Mouse (Mus musculus): ENCODE measurements at regions not wholly inside any gene's neighbourhood (a gene's known extent, or its start where the extent isn't known, plus 50 kb on each side); places are given as distances from the start of the nearest gene placed in this dataset.

DNA sequence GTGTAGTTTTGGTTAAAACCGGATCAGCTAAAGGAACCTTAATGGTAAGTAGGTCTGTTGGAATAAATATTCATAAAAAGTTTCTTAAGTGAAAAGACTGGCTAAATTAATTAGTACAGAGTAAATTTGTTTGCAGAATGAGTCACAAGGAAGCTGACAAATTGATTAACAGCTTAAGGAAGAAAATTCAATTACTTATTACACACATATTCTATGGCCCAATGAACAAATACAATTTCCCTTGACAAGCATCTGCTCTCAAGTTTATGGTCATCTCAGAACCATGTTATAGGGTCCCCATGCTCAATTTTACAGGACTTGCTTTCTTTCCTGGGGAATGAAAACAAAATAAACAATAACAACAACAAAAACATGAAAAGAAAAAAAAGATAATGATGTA lies 231.4 kb upstream of the Frg1 start:
- no peak for DNase-seq

DNA sequence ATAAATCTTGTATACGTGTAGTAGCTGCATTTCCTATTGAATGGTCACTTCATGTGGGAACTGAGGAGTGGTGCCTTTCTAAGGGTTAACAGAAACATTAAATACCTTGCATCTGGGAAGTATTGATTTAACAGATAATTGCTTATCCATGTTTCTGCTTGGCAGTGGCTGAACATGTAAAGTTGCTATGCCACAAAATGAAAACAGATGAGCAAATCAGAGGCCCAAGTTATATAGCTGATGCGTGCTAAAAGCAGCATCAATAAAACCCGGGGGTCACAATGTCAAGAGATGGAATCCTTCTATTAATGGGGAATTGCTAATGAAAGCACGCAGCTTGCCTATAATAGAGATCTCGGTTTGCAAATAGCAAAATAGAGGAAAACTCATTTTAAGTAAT lies 227.8 kb upstream of the Frg1 start:
- DNase-seq: no peak

DNA sequence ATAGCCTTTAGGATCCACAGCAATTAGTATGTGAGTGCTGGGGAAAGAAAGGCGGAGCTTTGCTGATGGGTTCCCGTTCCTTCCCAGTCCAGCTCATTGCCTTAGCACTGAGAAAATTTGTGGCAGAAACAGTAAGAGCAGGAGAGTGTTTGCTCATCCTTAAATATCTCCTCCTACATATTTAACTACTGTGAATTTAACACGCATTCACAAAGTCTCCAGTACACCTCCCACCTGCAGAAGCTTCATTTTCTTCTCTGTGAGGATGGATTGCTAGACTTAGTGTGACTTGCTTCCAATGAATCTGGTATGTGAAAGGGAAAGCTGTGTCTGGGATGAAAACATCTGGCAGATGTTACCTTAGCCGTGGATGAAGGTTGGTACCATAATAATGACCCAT lies 207.0 kb upstream of the Frg1 start:
- no peak for DNase-seq

DNA sequence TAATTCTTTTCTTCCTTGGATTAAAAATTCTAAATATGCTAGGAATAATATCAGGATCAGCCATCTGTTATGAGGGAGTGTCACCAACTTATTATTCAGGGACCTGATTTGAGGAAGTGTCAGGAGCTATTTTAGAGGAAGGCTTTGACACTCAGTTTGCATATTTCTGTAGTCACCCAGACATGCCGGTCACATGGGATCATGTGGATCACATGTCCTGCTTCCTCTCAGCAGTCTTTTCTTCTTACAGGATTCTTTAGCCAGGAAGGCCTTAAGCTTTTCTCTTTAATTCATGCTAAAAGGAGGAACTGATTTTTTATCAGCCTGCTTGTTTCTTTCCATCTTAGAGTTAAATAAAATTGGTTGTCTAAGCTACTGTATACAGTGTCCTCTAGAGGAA lies 183.4 kb upstream of the Frg1 start:
- DNase-seq: no peak

DNA sequence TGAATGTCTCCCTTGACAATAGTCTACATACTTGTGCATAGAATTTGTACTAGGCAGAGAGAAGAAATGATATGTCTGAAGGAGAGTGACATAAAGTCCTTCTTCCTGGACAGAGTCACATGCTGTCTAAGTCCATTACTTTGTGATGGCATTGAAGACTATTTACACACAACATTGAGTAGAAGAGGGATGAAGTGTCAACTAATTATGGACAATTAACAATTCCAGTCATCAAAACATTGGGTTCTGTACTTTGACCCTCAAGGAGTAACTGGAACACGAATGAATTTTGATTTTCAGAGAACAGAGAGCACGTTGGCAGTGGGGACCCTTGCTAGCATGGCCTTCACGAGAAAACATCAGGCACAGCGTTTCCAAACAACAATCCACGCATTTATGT lies 177.6 kb upstream of the Frg1 start:
- no peak for DNase-seq

DNA sequence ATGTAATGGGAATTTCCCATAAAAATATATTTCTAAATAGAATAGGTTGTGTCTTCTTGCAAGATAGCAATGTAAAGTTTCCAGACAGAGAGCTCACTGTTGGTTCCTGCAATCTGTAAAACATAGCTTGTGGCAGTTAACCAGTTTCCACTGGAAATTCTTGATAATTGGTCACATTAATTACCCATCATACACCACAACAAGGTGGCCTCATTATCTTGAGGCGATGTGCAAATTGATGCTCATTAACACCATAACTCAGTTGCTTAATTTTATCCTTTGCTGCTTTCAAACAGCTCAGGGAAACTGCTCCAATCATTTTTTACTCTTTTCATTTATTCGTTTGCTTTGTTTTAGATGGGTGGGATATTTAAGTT lies 176.8 kb upstream of the Frg1 start:
- no peak for DNase-seq

DNA sequence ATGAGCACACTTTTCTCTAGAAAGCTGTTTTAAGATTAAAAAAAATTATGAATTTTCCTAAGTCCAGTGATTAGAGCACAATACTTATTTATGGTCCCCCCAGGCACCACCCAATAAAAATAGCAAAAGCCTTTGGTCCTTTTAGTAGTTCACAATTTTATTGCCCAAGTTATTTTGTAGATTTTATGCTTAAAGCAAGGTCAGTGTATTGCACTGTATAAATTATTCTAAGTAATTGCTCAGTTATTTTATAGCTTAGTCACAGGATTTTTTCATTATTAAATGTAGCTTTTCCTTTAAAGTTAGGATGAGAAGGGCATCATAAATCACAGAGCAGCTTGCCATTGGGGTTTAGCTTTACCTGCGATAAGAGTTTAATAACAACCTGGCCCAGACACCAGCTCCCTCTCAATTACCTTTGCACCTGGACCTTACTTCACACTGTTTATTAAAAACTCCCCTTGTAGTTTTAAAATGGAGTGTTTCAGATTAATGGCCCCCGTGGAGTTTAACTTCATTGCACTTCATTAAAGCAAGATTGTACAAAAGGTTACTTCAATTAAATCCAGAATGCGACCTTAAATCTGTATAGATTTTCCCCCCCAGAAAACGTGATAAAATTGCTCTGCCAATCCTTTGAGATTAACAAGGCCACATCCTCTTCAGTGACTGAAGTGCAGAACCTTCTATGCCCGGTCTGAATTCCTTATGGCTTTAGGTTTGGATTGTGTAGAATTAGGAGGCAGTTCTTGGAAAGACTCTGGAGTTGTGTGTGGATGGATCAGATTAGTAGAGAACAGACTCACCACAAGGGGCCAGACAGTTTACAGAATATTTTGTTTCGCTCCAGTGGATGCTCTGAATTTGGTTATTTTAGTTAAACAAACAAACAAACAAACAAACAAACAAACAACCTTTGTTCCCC lies 176.1 kb upstream of the Frg1 start:
- no peak for DNase-seq

DNA sequence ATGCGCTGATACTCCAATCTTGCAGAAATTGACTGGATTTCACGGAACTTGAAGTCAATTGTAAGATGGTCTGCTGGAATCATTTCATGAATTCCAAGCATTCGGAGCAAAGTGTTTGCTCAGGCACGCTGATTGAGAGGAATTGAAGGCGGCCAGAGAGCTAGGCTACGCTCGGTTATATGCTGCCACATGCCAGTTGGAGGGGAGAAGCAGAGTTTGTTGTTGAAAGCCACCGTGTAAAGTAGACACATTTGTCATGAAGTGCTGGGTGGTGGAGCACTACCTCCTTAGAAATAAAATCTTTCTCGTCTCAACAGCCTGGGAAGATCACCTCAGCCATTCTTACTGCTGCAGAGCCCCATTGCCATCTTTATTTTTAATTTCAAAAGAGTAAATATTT lies 175.3 kb upstream of the Frg1 start:
- no peak for DNase-seq

DNA sequence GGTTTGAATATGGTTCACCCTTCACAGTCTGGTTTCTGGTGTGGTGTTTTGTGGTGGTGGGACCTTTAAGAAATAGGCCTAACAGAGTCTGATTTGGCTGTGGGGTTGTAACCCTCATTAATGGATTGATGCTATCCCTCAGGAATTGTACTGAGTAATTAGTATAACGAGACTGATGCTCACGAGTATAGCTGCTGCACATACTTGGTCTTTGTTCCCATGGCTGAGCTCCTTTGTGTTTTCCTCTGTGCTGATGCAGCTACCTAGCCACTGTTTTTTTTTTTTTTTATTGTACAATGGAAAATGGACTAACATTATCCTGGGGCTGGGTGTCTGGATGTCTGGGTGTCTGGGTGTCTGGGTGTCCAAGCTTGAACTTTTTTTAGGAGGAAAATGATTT lies 171.3 kb upstream of the Frg1 start:
- DNase-seq: no peak

DNA sequence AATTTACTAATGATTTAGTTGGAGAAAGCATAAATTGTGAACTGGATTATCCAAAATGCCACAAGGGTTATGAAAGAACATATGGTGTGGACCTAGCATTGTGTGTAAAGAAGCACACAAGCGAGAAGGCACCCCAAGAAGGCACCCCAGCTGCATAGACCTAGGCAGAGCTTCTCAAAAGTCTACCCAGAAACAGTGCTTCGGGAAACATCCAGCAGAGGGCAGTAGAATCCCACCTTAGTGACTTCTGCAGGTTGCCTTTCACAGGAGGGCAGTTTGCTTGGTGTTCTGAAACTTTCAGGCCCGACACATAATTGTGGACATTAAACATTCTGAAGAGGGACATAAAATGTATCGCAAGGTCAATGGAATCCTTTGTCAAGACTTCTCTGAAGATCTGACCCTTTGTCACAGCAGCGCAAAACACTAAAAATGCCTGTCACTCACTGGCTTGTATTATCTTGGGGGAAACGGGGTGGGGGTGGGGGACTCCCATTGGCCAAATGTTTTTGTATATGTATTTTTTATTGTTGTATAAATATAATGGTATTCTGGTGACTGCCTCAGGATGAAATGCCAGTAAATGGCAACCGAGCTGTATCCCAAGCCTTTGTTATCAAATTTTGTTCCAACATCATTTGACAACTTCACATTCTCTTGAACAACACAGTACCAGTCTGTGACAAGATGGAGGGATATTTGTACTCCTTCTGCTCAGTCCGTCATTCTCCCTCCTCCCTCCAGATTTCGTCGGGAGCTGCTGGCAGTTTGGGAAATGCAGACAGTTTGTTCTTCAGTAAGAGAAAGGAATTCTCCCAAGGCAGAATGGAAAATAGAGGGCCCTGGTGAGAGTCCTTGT lies 156.4 kb upstream of the Frg1 start:
- peak; percentile 74 for DNase-seq

DNA sequence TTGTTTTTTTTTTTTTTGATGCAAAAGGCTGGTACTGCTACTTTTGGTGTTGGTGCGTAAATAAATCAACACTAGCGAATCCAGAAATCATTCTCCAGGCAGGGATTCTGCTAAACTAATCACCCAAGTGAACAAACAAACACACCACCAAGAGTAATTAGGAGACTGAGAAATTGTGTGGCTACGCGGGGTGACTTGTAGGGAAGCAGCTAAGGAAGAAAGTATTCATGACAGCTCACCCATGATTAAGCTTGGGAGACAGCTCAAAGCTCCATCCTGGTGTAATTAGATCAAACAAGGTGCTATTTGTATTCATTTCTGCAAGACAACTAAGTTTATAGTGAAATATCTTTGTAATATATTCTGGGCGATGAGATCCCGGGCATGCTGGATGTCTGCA lies 153.7 kb upstream of the Frg1 start:
- no peak for DNase-seq

DNA sequence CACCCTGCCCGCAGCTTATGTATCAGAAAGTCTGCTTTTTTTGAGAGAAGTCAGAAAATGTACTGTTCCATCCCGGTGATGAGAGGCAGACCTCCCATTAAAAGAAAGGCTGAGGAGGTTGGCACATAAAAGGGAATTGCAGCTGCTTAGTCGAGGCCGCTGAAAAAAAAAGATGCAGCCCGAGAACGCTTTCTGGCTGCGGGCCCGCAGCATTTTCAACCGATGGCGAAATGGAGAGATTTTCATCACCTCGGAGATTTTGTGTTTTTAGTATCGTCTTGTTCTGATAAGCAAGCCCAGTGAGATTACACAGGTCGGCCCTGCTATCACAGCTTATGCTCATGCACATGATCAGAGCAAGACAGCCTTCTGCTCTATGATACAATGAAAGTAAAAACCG lies 145.1 kb upstream of the Frg1 start:
- DNase-seq: no peak

DNA sequence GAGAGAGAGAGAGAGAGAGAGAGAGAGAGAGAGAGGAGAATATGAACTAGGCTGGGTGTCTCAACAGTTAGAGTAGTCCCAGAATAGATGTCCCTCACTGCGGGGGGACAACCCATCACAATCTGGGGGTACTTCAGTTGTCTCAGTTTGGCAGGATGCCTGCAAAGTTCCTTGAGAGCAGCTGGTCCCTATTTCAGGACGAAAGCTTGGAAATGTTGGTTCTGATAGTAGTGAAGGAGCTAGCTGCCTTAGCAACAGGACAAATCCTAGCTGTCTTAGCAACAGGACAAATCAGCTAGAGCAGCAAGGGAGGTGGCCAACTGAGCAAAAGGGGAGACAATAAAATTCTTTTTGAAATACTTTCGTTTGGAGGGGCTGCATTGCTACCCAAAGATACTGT lies 139.9 kb upstream of the Frg1 start:
- DNase-seq: no peak

DNA sequence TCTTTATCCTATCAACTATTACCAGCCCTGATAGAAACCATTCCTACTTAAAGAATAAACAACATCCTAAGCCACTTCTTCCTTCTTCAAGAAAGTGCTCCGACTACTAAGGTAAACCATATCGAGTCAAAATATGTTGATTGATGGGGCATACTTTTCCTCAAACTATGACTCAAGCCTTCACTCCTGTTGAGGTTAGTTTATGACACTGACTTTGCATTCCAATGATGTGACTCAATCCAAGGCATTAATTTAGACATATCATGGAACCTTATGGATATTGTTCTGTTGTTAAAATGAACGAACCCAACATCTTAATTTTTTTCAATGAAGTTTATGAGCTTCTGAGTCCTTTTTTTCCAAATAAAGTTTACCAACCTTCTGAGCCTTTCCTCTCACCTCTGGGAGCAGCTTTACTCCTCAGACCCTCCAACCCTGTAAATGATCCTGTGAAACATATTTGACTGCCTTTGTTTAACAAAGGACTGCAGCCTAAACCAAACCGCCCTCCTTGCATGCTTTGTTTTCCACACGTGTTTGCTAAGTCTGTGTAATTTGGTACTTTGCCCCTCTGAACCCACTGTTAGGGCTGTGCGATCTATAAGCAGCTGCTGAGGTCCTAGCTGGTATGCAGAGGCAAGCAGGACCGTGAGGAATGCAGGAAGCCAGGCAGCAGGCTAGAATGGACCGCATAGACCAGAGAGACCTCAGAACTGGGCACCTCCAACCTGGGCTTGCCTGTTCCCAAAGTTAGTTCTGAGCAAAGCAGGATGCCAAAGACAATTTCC lies 136.1 kb upstream of the Frg1 start:
- DNase-seq: no peak

DNA sequence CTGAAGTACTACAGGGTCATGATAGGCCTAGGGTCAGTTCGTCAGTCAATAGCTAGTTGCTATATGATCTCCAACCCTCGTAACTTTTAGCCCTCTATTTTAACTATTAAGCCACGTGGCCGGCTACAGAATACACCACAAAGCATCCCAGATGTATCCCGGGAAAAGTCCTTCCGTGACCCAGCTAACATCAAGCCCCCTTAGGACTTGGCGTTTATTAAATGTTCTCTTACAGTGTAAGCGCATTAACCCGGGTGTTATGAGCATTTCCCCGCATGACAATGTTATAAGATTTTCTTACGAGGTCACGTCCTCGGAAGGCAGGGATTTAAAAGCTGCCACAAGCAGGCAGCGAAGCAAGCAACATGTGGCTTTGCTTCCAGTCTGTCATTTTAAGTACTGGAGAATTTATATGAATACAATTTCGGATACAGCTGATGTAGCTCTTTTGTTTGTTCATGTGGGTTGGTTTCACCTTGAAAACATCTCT lies 135.1 kb upstream of the Frg1 start:
- no peak for DNase-seq

DNA sequence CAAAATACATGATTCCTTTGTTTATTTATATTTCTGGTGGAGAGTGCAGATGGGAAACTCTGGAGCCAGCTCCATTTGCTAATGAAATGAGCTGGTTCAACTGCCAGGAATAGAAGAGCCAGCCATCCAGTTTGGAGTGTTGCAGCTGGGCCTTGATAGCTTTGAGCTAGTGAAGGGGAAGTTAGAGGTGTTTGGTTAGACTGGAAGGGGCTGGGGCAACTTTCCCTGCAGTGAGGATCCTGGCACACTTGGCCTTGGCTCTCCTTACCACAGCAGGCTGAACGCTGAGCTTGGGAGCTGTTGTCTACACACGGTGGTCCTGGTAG lies 133.2 kb upstream of the Frg1 start:
- DNase-seq: no peak

DNA sequence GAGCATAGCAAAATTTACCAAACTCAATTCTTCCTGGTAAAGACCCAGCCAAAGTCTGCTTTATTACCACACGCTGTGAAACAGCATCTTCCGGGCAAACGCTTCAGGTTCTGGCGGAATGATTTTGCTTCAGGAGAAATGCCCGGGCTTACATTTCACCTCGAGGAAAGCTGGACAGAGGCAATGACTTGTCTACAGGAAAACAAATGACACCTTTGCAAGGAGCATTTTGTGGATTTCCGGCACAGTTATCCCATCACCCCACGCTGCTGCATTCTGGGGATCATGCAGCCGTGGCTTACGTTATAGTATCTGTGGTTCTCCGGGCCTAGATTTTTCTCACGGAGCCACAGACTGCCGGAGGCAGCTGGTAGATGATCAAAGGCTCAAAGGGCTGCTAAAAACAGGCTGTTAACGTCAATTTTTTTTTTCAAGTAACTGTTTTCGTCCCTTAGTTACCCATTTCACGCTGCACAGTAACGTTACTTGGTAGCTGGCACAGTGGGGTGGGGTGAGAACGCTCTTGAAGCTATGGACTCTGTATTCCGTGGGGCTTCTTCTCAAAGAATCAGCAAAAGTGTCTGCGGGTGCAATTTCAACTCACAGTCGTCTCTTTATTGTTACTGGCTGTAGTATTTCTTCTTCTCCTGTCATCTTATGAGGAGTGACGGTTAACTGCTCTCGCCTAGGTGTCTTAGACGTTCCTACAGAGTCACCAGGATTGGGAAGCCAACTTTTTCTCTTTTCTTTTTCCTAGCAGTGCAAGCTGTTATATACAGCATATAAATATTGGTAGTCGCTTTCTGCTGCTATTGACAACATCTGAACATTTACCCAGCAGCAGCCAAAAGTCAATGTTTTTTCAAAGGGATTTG lies 132.6 kb upstream of the Frg1 start:
- no peak for DNase-seq

DNA sequence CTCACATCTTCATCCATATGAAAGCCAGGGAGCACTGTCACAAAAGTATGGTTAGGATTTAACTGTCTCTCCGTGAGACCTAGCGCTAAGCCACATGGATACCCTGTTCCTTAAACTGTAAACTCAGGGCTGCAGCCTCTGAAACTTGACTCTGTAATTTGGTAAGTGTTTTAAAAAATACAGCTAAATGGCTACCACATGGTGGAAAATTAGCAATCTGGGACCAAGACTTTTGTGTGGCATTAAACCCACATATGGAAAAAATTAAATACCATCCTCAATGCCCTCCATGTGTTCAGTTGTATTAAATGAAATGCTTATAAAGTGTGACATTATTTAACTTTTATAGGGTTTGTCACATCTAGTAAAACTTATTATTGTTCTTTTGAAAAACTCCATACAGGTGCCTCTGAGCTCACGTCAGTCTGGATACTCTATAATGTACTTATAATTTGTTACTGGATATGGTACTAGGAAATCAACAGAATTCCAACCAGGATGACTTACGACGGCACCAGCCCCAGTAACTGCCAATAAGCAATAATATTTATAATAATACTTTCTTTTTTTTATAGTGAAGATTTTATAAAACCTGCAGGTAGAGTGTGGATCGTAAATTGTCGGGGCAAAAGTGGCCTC lies 131.0 kb upstream of the Frg1 start:
- no peak for DNase-seq

DNA sequence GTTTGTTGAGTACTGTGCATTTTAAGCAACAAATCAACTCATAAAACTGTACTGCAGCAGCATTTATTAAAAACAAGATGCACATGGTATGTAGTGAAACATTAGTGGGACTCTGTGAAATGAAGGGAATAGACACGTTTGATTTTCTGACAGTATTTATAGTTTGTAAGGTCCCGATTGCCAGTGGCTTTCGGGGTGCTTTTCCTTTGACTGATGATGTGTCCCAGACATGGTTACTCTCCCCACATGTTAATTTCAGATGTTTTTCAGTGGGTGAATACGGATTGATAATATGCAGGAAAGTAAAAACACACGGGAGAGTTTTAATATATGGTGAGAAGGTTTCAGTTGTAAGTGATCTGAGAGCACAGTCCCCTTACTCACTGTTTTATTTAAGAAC lies 115.3 kb upstream of the Frg1 start:
- DNase-seq: no peak

DNA sequence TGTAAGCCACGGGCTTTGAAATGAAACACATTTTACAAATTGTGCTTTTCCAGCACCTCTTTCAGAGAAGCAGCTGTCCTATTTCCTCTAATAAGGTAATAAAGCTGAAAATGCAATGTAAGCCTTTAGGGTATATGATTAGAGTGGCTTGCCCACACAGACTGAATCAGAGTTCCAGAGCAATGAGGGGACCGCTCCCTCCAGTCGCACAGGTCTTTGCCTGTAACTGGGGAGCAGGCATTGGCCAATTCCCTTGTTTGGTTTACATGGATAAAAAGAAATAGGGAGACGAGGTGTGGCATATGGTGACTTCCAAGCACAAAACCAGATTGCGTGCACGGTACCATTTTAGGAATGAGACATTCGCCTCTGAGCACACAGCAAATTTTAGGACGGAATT lies 112.7 kb upstream of the Frg1 start:
- no peak for DNase-seq

DNA sequence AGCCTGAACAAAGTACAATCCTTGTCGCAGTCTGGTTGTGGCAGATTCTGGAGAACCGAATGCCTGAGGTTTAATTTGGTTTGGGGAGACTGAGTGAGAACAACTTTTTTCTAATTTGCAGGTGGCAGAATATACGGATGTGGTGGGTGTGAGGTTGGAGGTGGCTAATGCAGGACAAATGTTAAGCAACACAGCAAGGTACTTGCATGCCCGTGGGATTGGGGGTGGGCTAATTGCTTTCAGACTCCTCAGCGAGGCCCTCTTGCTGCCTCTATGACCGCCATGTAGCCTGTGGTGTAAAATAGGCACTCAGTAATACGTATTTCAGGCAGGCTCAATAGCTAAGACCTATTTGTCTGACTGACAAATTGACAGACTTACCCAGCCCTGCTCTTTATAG lies 109.4 kb upstream of the Frg1 start:
- DNase-seq: no peak
